Mouse (Mus musculus) B cell, adult 2 months (primary cell): Measurements from ENCODE around the gene Apba1.

ENCODE experiments used
- DNase-seq, 2 experiments: peaks; one replicate each; pipeline ENCODE4 v3.0.0; 2022

Gene Apba1

DNA sequence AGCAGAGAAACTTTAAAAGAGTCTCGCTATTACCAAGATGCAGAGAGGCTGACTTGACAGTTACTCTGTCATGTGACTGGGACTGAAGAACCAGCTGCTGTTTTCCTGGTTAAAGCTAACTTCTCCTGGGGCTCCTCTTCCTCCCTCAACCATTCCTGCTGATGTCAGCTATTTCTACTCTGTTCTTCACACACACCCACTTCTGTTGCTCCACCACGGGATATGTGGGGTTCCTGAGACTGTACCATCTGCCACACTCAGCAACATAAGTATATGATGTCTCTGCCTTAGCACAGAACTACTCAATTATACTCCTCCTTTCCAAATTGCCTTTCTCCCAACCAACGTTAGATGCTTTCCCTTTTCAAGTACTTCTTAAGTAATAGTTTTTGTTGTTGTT, 221.9 kb downstream of the Apba1 start:
- DNase-seq, result no peak

DNA sequence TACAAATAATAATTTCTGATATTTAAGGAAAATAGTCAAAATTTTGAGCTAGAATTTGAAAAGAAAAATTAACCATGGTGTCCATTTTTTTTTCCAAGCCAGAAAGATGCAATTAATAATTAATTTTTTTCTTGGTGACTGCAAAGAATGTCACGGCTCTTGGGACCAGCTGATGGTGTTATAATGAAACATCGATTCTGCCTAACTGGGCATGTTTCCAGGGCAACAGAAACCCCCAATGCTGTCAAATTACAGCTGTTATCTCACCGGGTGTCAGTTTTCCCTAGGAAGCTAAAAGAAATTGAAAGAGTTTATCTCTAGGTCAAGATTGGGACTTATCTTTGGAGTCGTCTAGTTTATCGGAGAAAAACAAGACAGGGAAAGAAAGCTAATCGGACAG, 225.5 kb downstream of the Apba1 start:
- DNase-seq, result no peak

- no peak for DNase-seq
Observed at GRCm38 (mm10) chr19:23987291-23987690, 228.6 kb downstream of the Apba1 start.

DNA sequence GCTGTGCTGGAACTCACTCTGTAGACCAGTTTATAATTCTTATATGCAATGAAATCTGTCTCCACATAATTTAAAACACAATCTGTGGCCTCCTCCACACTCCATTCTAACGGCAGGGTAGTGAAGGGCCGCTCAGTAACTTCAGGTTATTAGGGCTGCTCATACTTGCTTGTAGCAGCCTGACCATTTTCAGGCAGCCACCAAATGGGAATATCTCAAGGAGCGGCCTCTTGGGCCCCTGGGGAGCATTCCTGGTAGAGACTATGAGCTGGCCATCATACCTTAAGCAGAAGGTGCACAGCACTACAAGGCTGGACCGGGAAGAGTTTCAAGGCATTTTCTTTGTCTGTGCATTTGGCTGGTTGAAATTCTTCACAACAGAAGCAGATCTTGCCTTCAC, 229.5 kb downstream of the Apba1 start:
- DNase-seq, result no peak

- no peak for DNase-seq
Observed at GRCm38 (mm10) chr19:23995766-23996399, 237.2 kb downstream of the Apba1 start.
